ENCODE assay signal across 8 mouse cellular contexts in genomic region chr2:33436035-33436580, GRCm38 (mm10). TPM values are rescaled to one million over a fixed set of nuclear protein-coding genes. Genes with fewer than 3 reads are reported as not detected.
DNase-seq lines count a peak whose midpoint lies in the region; ATAC-seq and TF ChIP-seq lines count a peak whose summit lies in the region.

No protein-coding gene starts in this region.

- H3K9me3 ChIP-seq in kidney, embryonic 14.5 days (ENCODE audit: control insufficient read depth, low read length): no peaks in the 10 kb centered on the region
- no peaks in the 10 kb centered on the region for H3K9me3 ChIP-seq in forebrain, embryonic 12.5 days
- no peaks in the 10 kb centered on the region for H3K9me3 ChIP-seq in liver, embryonic 12.5 days (replicated peaks)
- H3K9me3 ChIP-seq in neural tube, embryonic 13.5 days: no peaks in the 10 kb centered on the region

- H3K4me3 ChIP-seq in kidney, embryonic 14.5 days (ENCODE audit: low read length): 0 out of 2 replicates have a peak overlapping the region, but pooled peaks have one; percentile 12
- no peak overlapping the region for H3K4me3 ChIP-seq in kidney, adult 2 months (ENCODE audit: insufficient read depth, low read depth, low read length)
- H3K4me3 ChIP-seq in forebrain, embryonic 12.5 days (replicated peaks): peak overlapping the region; percentile 21
- H3K4me3 ChIP-seq in liver, embryonic 12.5 days: peak overlapping the region; percentile 15; the same call in 1 of the 2 replicates
- peak overlapping the region; percentile 25 for H3K4me3 ChIP-seq in neural tube, embryonic 13.5 days

- DNase-seq in kidney, adult 2 months: no peak
- DNase-seq in adrenal gland, postnatal 14 days: no peak
- DNase-seq in layer of hippocampus, postnatal 10 days (ENCODE audit: low spot score in 2 of 2): no peak

- H3K27ac ChIP-seq in kidney, embryonic 14.5 days (ENCODE audit: low read depth, low read length): no peak overlapping the region
- no peak overlapping the region for H3K27ac ChIP-seq in kidney, adult 2 months (ENCODE audit: insufficient read depth, low read depth, low read length)
- H3K27ac ChIP-seq in forebrain, embryonic 12.5 days: no peak overlapping the region
- no peak overlapping the region for H3K27ac ChIP-seq in liver, embryonic 12.5 days
- H3K27ac ChIP-seq in neural tube, embryonic 13.5 days (replicated peaks): peak overlapping the region; percentile 68

- WGBS in kidney, embryonic 14.5 days: 1% methylated on average over 16 of the region's 16 CpGs
- WGBS in kidney, adult 2 months: 12% methylated on average over 16 of the region's 16 CpGs
- WGBS in forebrain, embryonic 12.5 days: 15% methylated on average over 16 of the region's 16 CpGs
- 10% methylated on average over 16 of the region's 16 CpGs for WGBS in liver, embryonic 12.5 days (ENCODE audit: insufficient replicate concordance)
- 5% methylated on average over 16 of the region's 16 CpGs for WGBS in neural tube, embryonic 13.5 days

- TF ChIP-seq CTCF in kidney, adult 2 months (conservative IDR thresholded peaks at IDR 0.05; ENCODE audit: insufficient read depth, insufficient read length, low read depth, low read length): no peak

- peak overlapping the region; percentile 14; the same call in 1 of the 2 replicates for H3K9ac ChIP-seq in kidney, embryonic 14.5 days (ENCODE audit: low read depth, low read length)
- H3K9ac ChIP-seq in forebrain, embryonic 12.5 days: no peak overlapping the region
- no peak overlapping the region for H3K9ac ChIP-seq in liver, embryonic 12.5 days
- H3K9ac ChIP-seq in neural tube, embryonic 13.5 days: peak overlapping the region; percentile 60

- H3K4me1 ChIP-seq in kidney, embryonic 14.5 days (ENCODE audit: control insufficient read depth, insufficient read depth, low read length): no peaks in the 10 kb centered on the region
- no peaks in the 10 kb centered on the region for H3K4me1 ChIP-seq in kidney, adult 2 months (ENCODE audit: control insufficient read depth, insufficient read depth, low read length)
- peaks cover 50% of the 10 kb centered on the region for H3K4me1 ChIP-seq in forebrain, embryonic 12.5 days
- H3K4me1 ChIP-seq in liver, embryonic 12.5 days: peaks cover 21% of the 10 kb centered on the region
- H3K4me1 ChIP-seq in neural tube, embryonic 13.5 days (replicated peaks): peaks cover 52% of the 10 kb centered on the region

- no peaks in the 10 kb centered on the region for H3K36me3 ChIP-seq in kidney, embryonic 14.5 days (ENCODE audit: control insufficient read depth, insufficient read depth, low read length)
- H3K36me3 ChIP-seq in kidney, adult 2 months (ENCODE audit: control insufficient read depth, insufficient read depth, low read length): no peaks in the 10 kb centered on the region
- H3K36me3 ChIP-seq in forebrain, embryonic 12.5 days (replicated peaks): no peaks in the 10 kb centered on the region
- H3K36me3 ChIP-seq in liver, embryonic 12.5 days: no peaks in the 10 kb centered on the region
- H3K36me3 ChIP-seq in neural tube, embryonic 13.5 days: no peaks in the 10 kb centered on the region

- no peak for ATAC-seq in kidney, embryonic 14.5 days (ENCODE audit: low FRiP score, low TSS enrichment)
- no peak for ATAC-seq in forebrain, embryonic 12.5 days (ENCODE audit: low FRiP score)
- ATAC-seq in liver, embryonic 12.5 days: no peak
- ATAC-seq in neural tube, embryonic 13.5 days (ENCODE audit: low read depth): peak; percentile 38; the same call in 1 of the 2 replicates
- ATAC-seq in activated CD4-positive, CD25-positive, alpha-beta regulatory T cell, adult 4 months: no peak

- TF ChIP-seq POLR2A in kidney, adult 2 months (IDR thresholded peaks at IDR 0.05; ENCODE audit: low read depth, low read length): no peak

- H3K4me2 ChIP-seq in kidney, embryonic 14.5 days (replicated peaks; ENCODE audit: low read depth, low read length): peak overlapping the region; percentile 38
- H3K4me2 ChIP-seq in forebrain, embryonic 12.5 days: peak overlapping the region; percentile 45
- peak overlapping the region; percentile 50 for H3K4me2 ChIP-seq in liver, embryonic 12.5 days
- H3K4me2 ChIP-seq in neural tube, embryonic 13.5 days: peak overlapping the region; percentile 52

- no peaks in the 10 kb centered on the region for H3K27me3 ChIP-seq in kidney, embryonic 14.5 days (ENCODE audit: control insufficient read depth, insufficient read depth, low read length)
- H3K27me3 ChIP-seq in kidney, adult 2 months (replicated peaks; ENCODE audit: control insufficient read depth, insufficient read depth, low read length): no peaks in the 10 kb centered on the region
- peaks cover 12% of the 10 kb centered on the region for H3K27me3 ChIP-seq in forebrain, embryonic 12.5 days
- peaks cover 42% of the 10 kb centered on the region for H3K27me3 ChIP-seq in liver, embryonic 12.5 days (replicated peaks)
- H3K27me3 ChIP-seq in neural tube, embryonic 13.5 days: peaks cover 3% of the 10 kb centered on the region; the same call in 1 of the 2 replicates

RNA-seq across cellular contexts. Expression of gene Zbtb34, which starts 5.0 kb away (rescaled TPM):
- 3.5 and 8.1 TPM in 2 replicates for polyA plus RNA-seq in kidney, embryonic 14.5 days (2014; fragmentation: Nextera tagmentation; extraction: Ambion mirVana)
- 5.1 and 6.2 TPM in 2 replicates for polyA plus RNA-seq in kidney, adult 2 months (2012; rRNA removed)
- polyA plus RNA-seq in forebrain, embryonic 12.5 days (2016; fragmentation: Nextera tagmentation; extraction: Ambion mirVana): 10.4 and 12.4 TPM in 2 replicates
- polyA plus RNA-seq in liver, embryonic 12.5 days (2016; fragmentation: Nextera tagmentation; extraction: Ambion mirVana): 3.6 and 3.7 TPM in 2 replicates
- polyA plus RNA-seq in neural tube, embryonic 13.5 days (2015; fragmentation: Nextera tagmentation; extraction: Ambion mirVana): 7.3 and 8.7 TPM in 2 replicates
- 1 to 10 TPM in 1 of 2 experiments, under 1 TPM in 1; 0.66 to 1.2 TPM for polyA plus RNA-seq in activated CD4-positive, CD25-positive, alpha-beta regulatory T cell, adult 4 months (2017; shearing (Covaris generic))
- total RNA-seq in adrenal gland, postnatal 14 days (2021): 12.7 and 15.1 TPM in 2 replicates
- total RNA-seq in layer of hippocampus, postnatal 10 days (2021): 10 to 100 TPM; 17.4 to 18.7 TPM

RNA-seq across cellular contexts. Expression of gene Zbtb43, which starts 32.3 kb away (rescaled TPM):
- polyA plus RNA-seq in kidney, embryonic 14.5 days (2014; fragmentation: Nextera tagmentation; extraction: Ambion mirVana): 11.8 and 25.5 TPM in 2 replicates
- polyA plus RNA-seq in kidney, adult 2 months (2012; rRNA removed): 14.2 and 15.0 TPM in 2 replicates
- 28.2 and 30.2 TPM in 2 replicates for polyA plus RNA-seq in forebrain, embryonic 12.5 days (2016; fragmentation: Nextera tagmentation; extraction: Ambion mirVana)
- 8.4 TPM in 2 replicates for polyA plus RNA-seq in liver, embryonic 12.5 days (2016; fragmentation: Nextera tagmentation; extraction: Ambion mirVana)
- polyA plus RNA-seq in neural tube, embryonic 13.5 days (2015; fragmentation: Nextera tagmentation; extraction: Ambion mirVana): 23.6 and 24.3 TPM in 2 replicates
- 10 to 100 TPM; 16.4 TPM for polyA plus RNA-seq in activated CD4-positive, CD25-positive, alpha-beta regulatory T cell, adult 4 months (2017; shearing (Covaris generic))
- total RNA-seq in adrenal gland, postnatal 14 days (2021): 22.1 and 22.2 TPM in 2 replicates
- total RNA-seq in layer of hippocampus, postnatal 10 days (2021): 10 to 100 TPM; 24.7 to 25.0 TPM

Comparison
In these comparisons a context has a peak if more than half of its experiments do, and no peak if none do; other contexts are left out.
1. H3K9ac ChIP-seq: peak in kidney, embryonic 14.5 days (single experiment) and neural tube, embryonic 13.5 days (single experiment); none in forebrain, embryonic 12.5 days (single experiment) and liver, embryonic 12.5 days (single experiment).
2. Peak in every context shown above with its lines, with median percentiles within 50 percentile points of each other: H3K4me2 ChIP-seq.